Comparison of ENCODE assay signal across 26 mouse cellular contexts in the genomic region with DNA sequence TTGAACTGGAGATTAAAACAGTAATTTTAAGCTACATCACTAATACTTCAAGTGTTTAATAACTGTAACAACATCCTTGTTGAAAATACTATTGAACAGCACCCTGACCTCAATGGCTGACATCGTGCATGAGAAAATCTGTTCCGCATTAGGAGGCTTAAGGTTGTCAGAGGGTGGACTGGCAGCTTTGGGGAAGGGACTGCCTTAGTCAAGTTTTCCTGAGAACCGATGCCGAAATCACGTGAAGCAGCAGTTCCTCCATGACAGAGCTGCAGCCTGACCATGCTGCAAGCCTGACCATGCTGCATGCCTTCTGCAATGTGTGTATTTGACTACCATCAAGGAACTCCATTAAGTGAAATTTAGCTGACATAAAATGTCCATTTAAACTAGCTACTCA.
DNase-seq lines count a peak whose midpoint lies in the region; ATAC-seq lines count a peak whose summit lies in the region.
"Had no signal": no experiment of that assay in that cellular context is flagged by ENCODE, and none has a peak within 500 bp of the region (broad histone marks: within the 10 kb centered on the region; RNA-seq: fewer than 3 reads in every experiment).

No protein-coding gene starts in this region.

- H3K27me3 ChIP-seq in intestine, embryonic 14.5 days (replicated peaks; ENCODE audit: control insufficient read depth, insufficient read depth, low read length) = no peaks in the 10 kb centered on the region
- H3K27me3 ChIP-seq in intestine, embryonic 16.5 days (replicated peaks; ENCODE audit: control insufficient read depth, insufficient read depth, low read length) = no peaks in the 10 kb centered on the region
- H3K27me3 ChIP-seq in embryonic facial prominence, embryonic 14.5 days (replicated peaks; ENCODE audit: control insufficient read depth, insufficient read depth, low read length) = no peaks in the 10 kb centered on the region
- H3K27me3 ChIP-seq in limb, embryonic 13.5 days = no peaks in the 10 kb centered on the region
- H3K27me3 ChIP-seq: embryonic facial prominence, embryonic 12.5 days; forebrain, embryonic 12.5 days; heart, embryonic 15.5 days; intestine, embryonic 15.5 days; lung, embryonic 15.5 days; Patski had no signal

- H3K4me3 ChIP-seq in intestine, embryonic 14.5 days (ENCODE audit: low read depth, low read length) = no peak overlapping the region
- no peak overlapping the region for H3K4me3 ChIP-seq in intestine, embryonic 16.5 days (ENCODE audit: low read length)
- H3K4me3 ChIP-seq in embryonic facial prominence, embryonic 14.5 days (ENCODE audit: low read depth, low read length) = no peak overlapping the region
- no peak overlapping the region for H3K4me3 ChIP-seq in limb, embryonic 13.5 days
- H3K4me3 ChIP-seq: embryonic facial prominence, embryonic 12.5 days; erythroblast, embryonic 14.5 days; forebrain, embryonic 12.5 days; gastrocnemius, adult 2 months; heart, embryonic 15.5 days; intestine, embryonic 15.5 days; lung, embryonic 15.5 days; midbrain, embryonic 10.5 days had no signal

- 86% methylated on average over 5 of the region's 5 CpGs for WGBS in intestine, embryonic 14.5 days
- WGBS in intestine, embryonic 16.5 days = 76% methylated on average over 5 of the region's 5 CpGs
- WGBS in embryonic facial prominence, embryonic 14.5 days = 28% methylated on average over 5 of the region's 5 CpGs
- WGBS in limb, embryonic 13.5 days = 13% methylated on average over 5 of the region's 5 CpGs

- H3K4me1 ChIP-seq in intestine, embryonic 14.5 days (replicated peaks; ENCODE audit: control insufficient read depth, insufficient read depth, low read length) = 0 out of 2 replicates have a peak, but pooled peaks cover 7% of the 10 kb centered on the region
- H3K4me1 ChIP-seq in intestine, embryonic 16.5 days (ENCODE audit: control insufficient read depth, insufficient read depth, low read length) = no peaks in the 10 kb centered on the region
- no peaks in the 10 kb centered on the region for H3K4me1 ChIP-seq in embryonic facial prominence, embryonic 14.5 days (ENCODE audit: control insufficient read depth, insufficient read depth, low read length)
- peaks cover 27% of the 10 kb centered on the region for H3K4me1 ChIP-seq in limb, embryonic 13.5 days
- H3K4me1 ChIP-seq: intestine, embryonic 15.5 days; lung, embryonic 15.5 days had no signal

- peak; percentile 48 for DNase-seq in intestine, embryonic 14.5 days (ENCODE audit: low spot score)
- DNase-seq in embryo, embryonic 10.5 days (ENCODE audit: low spot score) = peak; percentile 68
- DNase-seq in embryonic facial prominence, embryonic 14.5 days (ENCODE audit: low spot score) = peak; percentile 33
- DNase-seq in B cell, adult 2 months = no peak
- DNase-seq in cerebellum, postnatal 4 days (ENCODE audit: low spot score in 2 of 2) = no peak
- DNase-seq in adrenal gland, postnatal 36 days = no peak
- DNase-seq: cerebellum, adult 11-12 months; gastrocnemius, adult 2 months; heart, postnatal 4 days; kidney, adult 9 months; kidney, postnatal 14 days; lung, postnatal 4 days had no signal

- no peak overlapping the region for H3K4me2 ChIP-seq in intestine, embryonic 14.5 days (ENCODE audit: low read length)
- no peak overlapping the region for H3K4me2 ChIP-seq in intestine, embryonic 16.5 days (ENCODE audit: low read depth, low read length)
- H3K4me2 ChIP-seq in embryonic facial prominence, embryonic 14.5 days (ENCODE audit: low read depth, low read length) = no peak overlapping the region
- no peak overlapping the region for H3K4me2 ChIP-seq in limb, embryonic 13.5 days (replicated peaks)
- H3K4me2 ChIP-seq: embryonic facial prominence, embryonic 12.5 days; forebrain, embryonic 12.5 days; heart, embryonic 15.5 days; hindbrain, embryonic 14.5 days; intestine, embryonic 15.5 days; lung, embryonic 15.5 days had no signal

- H3K36me3 ChIP-seq in intestine, embryonic 14.5 days (ENCODE audit: control insufficient read depth, insufficient read depth, low read length) = 0 out of 2 replicates have a peak, but pooled peaks cover 4% of the 10 kb centered on the region
- no peaks in the 10 kb centered on the region for H3K36me3 ChIP-seq in intestine, embryonic 16.5 days (ENCODE audit: control insufficient read depth, insufficient read depth, low read length)
- H3K36me3 ChIP-seq in embryonic facial prominence, embryonic 14.5 days (ENCODE audit: control insufficient read depth, insufficient read depth, low read length) = no peaks in the 10 kb centered on the region
- H3K36me3 ChIP-seq in limb, embryonic 13.5 days = no peaks in the 10 kb centered on the region
- H3K36me3 ChIP-seq: embryonic facial prominence, embryonic 12.5 days; forebrain, embryonic 12.5 days; heart, embryonic 15.5 days; intestine, embryonic 15.5 days; lung, embryonic 15.5 days had no signal

- no peak overlapping the region for H3K9ac ChIP-seq in intestine, embryonic 14.5 days (ENCODE audit: low read length)
- H3K9ac ChIP-seq in intestine, embryonic 16.5 days (ENCODE audit: low read depth, low read length) = no peak overlapping the region
- no peak overlapping the region for H3K9ac ChIP-seq in embryonic facial prominence, embryonic 14.5 days (ENCODE audit: low read depth, low read length)
- H3K9ac ChIP-seq in limb, embryonic 13.5 days = no peak overlapping the region
- H3K9ac ChIP-seq: embryonic facial prominence, embryonic 12.5 days; forebrain, embryonic 12.5 days; heart, embryonic 15.5 days; hindbrain, embryonic 14.5 days; intestine, embryonic 15.5 days; liver, embryonic 14.5 days; lung, embryonic 15.5 days had no signal

- H3K9me3 ChIP-seq in intestine, embryonic 14.5 days (ENCODE audit: control insufficient read depth, low read length) = no peaks in the 10 kb centered on the region
- no peaks in the 10 kb centered on the region for H3K9me3 ChIP-seq in intestine, embryonic 16.5 days (ENCODE audit: control insufficient read depth, low read length)
- no peaks in the 10 kb centered on the region for H3K9me3 ChIP-seq in embryonic facial prominence, embryonic 14.5 days (ENCODE audit: control insufficient read depth, low read length)
- no peaks in the 10 kb centered on the region for H3K9me3 ChIP-seq in limb, embryonic 13.5 days
- H3K9me3 ChIP-seq: embryonic facial prominence, embryonic 12.5 days; forebrain, embryonic 12.5 days; G1E; heart, embryonic 15.5 days; intestine, embryonic 15.5 days; lung, embryonic 15.5 days; midbrain, embryonic 10.5 days had no signal

- H3K27ac ChIP-seq in intestine, embryonic 14.5 days (ENCODE audit: low read depth) = no peak overlapping the region
- no peak overlapping the region for H3K27ac ChIP-seq in intestine, embryonic 16.5 days (ENCODE audit: low read length)
- no peak overlapping the region for H3K27ac ChIP-seq in embryonic facial prominence, embryonic 14.5 days (replicated peaks; ENCODE audit: low read depth, low read length)
- H3K27ac ChIP-seq in limb, embryonic 13.5 days = no peak overlapping the region
- H3K27ac ChIP-seq: embryonic facial prominence, embryonic 12.5 days; forebrain, embryonic 12.5 days; gastrocnemius, adult 2 months; heart, embryonic 15.5 days; hindbrain, embryonic 14.5 days; intestine, embryonic 15.5 days; liver, embryonic 14.5 days; lung, embryonic 15.5 days; midbrain, embryonic 10.5 days had no signal

- ATAC-seq in intestine, embryonic 14.5 days (replicated peaks; ENCODE audit: low FRiP score, low TSS enrichment, low read depth) = no peak
- ATAC-seq in intestine, embryonic 16.5 days = no peak
- no peak for ATAC-seq in embryonic facial prominence, embryonic 14.5 days (ENCODE audit: low read depth)
- peak; percentile 64 for ATAC-seq in limb, embryonic 13.5 days (ENCODE audit: low FRiP score, low read depth)
- ATAC-seq: CD4-positive, CD25-positive, alpha-beta regulatory T cell, adult 4 months; intestine, embryonic 15.5 days; Patski had no signal

Comparison
In these comparisons a context has a peak if more than half of its experiments do, and no peak if none do; other contexts are left out.
1. DNase-seq: peak in intestine, embryonic 14.5 days (single experiment), embryo, embryonic 10.5 days (single experiment) and embryonic facial prominence, embryonic 14.5 days (single experiment); none in B cell, adult 2 months (0 of 2), cerebellum, postnatal 4 days (0 of 2) and adrenal gland, postnatal 36 days (0 of 2).